Mouse (Mus musculus) cortical plate, adult 2 months (tissue): ENCODE results near the gene Ccl1. TPM values are rescaled to one million over a fixed set of nuclear protein-coding genes. Genes with fewer than 3 reads are reported as not detected.

Experiments used
- H3K27ac ChIP-seq: fragments of 200-500 bp; 2 replicates; pipeline ENCODE4 v1.5.1; 2012; ENCODE audit warnings: low read length, control low read depth, inconsistent platforms; ENCODE audit not compliant: insufficient read depth
- H3K4me1 ChIP-seq: fragments of 200-500 bp; 2 replicates; pipeline ENCODE4 v1.6.1; 2011; ENCODE audit warnings: low read length; ENCODE audit not compliant: control insufficient read depth, insufficient read depth
- H3K4me3 ChIP-seq: fragments of 200-500 bp; 2 replicates; pipeline ENCODE4 v1.5.1; 2011; ENCODE audit warnings: mild to moderate bottlenecking, low read length, control low read depth; ENCODE audit not compliant: insufficient read depth
- CTCF ChIP-seq: fragments of 200-500 bp; IDR thresholded peaks from 2 replicates; pipeline ENCODE4 v1.5.1; 2011; ENCODE audit warnings: mild to moderate bottlenecking, control low read depth, low read length; ENCODE audit not compliant: insufficient read depth; ENCODE audit errors: extremely low read depth
- POLR2A ChIP-seq: fragments of 200-500 bp; IDR thresholded peaks from 2 replicates; pipeline ENCODE4 v1.6.1; 2011; ENCODE audit warnings: mild to moderate bottlenecking, low read length, control low read depth; ENCODE audit not compliant: insufficient read depth; ENCODE audit errors: extremely low read depth
- polyA plus RNA-seq: library from polyadenylated mRNA; depleted of rRNA; stranded (reverse); fragments of >200 nt; gene quantifications from 2 replicates; pipeline ENCODE4 v1.2.3, GENCODE M21; 2012; rRNA removed

Ccl1 gene
- not detected in 2 replicates for polyA plus RNA-seq

DNA sequence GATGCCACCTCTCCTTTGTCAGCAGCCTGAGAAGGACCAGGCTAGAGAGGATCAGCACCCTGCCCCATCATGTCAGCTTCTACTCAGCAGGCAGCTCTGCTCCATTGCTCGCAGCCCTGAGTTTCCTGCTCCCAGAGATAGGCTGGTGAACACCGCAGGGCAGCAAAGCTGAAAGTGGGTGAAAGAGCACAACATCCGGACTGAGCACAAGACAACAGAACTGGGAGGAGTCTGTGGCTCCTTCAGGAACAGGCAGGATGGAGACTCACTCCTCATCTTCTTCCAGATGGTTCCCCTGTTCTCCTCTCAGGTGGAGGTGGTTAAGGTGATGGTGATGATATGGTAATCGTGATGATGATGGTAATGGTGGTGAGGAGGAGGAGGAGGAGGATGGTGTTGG is at the start of gene Ccl1:
Ccl1 (minus strand) TSS at position 101 of the 400 bp plus-strand sequence.
- Histone ChIP-seq H3K27ac (no peak within 1 kb of the TSS), H3K4me1 (no peaks in the 10 kb centered on the region), H3K4me3 (no peak within 1 kb of the TSS)
- TF ChIP-seq CTCF (no peak), POLR2A (no peak)

DNA sequence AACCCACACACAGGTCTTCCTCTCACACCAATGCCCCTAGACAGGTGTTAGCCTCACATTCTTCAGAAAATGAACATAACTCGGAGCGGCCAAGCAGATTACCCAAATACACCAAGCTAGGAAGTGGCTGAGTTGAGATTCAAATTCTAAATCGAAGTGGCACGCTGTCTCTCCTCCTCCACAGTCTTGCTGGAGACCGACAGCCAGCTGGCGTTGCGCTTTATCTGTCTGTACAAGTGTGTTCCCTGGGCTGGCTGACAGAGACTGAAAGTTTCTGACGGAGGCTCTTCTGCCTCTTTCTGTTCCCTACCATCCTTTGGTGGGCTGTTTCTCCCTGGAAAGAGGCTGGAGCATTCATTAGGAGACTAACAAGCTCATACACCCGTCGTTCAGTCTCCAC is 45.5 kb upstream of the Ccl1 start:
- Histone ChIP-seq H3K27ac (no peak overlapping the region), H3K4me3 (no peak overlapping the region), H3K4me1 (no peaks in the 10 kb centered on the region; the same call in 1 of the 2 replicates)
- TF ChIP-seq CTCF (no peak), POLR2A (no peak)

DNA sequence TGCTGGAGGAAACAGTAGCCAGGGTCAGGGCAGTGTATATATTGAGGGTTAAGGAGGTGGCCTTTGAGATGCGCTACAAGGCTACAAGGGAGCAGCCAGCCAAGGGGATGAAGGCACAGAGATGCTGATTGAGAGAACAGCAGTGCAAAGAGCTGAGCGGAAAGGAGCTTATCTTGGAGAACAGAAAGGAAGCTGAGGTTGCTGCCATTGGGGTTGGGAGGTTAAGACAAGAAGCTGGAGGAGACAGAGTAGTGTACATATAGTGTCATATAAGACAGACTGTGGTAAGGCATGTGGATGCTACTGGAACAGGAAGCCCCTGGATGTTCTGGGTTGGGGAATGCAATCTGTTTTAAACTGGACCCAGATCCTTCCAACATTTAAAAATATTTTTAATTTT is 35.4 kb upstream of the Ccl1 start:
- H3K27ac ChIP-seq = no peak overlapping the region
- H3K4me1 ChIP-seq = no peaks in the 10 kb centered on the region
- no peak overlapping the region for H3K4me3 ChIP-seq
- TF ChIP-seq POLR2A = no peak

DNA sequence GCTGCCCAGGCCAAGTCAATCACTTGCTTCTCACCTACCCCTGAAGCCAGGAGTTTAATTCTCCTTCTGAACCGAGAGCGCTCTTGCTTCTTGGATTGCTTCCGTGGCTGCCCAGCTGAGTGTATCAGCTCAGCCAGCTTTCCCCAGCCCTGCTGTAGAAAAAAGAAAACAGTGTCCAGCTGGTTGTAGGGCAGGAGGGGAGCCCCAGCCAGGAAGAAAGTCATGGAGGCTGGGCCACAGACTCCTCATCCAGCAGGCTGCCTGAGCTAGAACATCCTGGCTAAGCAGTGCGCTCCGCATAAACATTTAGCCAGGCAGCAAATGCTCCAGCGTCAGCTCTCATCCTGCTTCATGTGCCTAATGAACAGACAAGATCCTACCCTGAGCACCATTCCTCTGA is 34.9 kb upstream of the Ccl1 start:
- Histone ChIP-seq H3K4me3 (no peak overlapping the region), H3K4me1 (no peaks in the 10 kb centered on the region), H3K27ac (no peak overlapping the region)
- TF ChIP-seq CTCF (no peak), POLR2A (no peak)

DNA sequence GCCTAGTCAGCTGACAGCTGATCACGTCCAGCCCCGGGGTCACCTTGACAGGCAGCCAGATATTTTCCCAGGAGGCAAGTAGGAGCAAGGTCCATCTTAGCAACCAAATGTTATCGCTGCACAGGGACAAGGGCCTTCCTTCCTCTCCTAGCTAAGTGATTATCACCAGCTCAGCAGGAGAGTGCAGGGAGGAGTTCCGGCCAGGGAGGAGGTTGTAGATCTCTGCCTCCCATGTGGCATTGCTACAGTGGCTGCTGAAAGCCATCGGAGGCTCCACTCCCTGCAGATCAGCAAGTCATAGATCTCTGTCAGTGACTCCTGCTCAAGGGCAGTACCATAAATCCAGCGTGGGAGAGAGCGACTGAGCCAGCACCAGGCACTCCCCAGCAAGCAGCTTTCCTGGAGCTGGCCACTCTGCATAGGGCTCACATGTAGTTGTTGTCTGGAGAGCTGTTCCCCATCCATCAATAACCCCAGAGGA is 34.5 kb upstream of the Ccl1 start:
- TF ChIP-seq CTCF = no peak
- TF ChIP-seq POLR2A = no peak
- no peak overlapping the region for H3K27ac ChIP-seq
- no peaks in the 10 kb centered on the region for H3K4me1 ChIP-seq
- H3K4me3 ChIP-seq = no peak overlapping the region

DNA sequence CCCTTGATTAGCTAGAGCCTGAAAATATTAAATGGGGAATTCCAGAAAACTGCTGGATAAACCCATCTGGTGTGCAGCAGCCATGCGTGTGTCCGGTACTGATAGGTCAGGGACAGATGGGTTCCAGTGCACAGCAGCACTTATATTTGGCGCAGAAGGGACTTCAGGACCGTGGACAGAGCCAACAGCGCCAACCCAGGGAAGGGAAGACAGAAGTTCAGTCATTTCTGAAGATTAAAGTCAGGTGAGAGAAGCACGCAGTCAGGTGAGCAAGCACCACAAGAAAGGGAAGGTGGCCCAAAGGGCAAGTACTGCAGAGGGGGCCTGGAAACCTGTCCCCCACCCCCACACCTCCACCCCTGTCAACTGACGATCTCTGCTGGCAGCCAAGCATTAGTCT is 7.7 kb upstream of the Ccl1 start:
- Histone ChIP-seq H3K4me3 (no peak overlapping the region), H3K27ac (no peak overlapping the region), H3K4me1 (no peaks in the 10 kb centered on the region)
- no peak for TF ChIP-seq CTCF
- TF ChIP-seq POLR2A = no peak

DNA sequence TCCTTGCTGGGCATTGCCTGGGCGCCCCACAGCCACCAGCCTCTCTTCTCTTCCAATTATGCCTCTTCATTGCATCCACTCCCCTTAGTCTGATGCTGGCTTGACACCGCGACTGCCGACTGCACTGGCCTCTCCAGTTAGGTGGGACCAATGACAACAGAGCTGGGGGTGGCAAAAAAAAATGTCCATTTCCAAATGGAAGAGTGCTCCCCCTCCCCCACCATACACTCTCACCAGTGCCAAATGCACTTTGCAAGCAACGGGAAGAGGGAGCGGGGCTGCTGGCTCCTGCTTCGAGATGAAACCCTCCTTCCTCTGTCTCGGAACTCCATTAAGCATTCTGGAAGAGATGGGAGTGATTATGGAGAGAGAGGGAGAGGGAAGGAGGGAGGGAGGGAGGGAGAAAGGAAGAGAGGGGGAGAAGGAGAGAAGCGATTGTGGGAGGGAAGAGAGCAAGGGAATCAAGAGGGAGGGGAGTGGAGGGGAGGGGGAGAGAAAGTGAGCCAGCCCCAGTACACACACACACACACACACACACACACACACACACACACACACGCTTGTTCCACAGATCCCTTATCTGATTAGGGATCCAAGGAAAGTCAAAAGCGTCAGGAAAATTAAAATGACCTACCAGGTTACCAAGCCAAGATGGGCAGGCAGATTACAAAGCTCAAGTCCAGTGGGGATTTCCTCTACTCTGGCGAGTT is 5.0 kb upstream of the Ccl1 start:
- Histone ChIP-seq H3K4me3 (no peak overlapping the region), H3K4me1 (no peaks in the 10 kb centered on the region), H3K27ac (no peak overlapping the region)
- TF ChIP-seq POLR2A = no peak
- TF ChIP-seq CTCF = no peak

DNA sequence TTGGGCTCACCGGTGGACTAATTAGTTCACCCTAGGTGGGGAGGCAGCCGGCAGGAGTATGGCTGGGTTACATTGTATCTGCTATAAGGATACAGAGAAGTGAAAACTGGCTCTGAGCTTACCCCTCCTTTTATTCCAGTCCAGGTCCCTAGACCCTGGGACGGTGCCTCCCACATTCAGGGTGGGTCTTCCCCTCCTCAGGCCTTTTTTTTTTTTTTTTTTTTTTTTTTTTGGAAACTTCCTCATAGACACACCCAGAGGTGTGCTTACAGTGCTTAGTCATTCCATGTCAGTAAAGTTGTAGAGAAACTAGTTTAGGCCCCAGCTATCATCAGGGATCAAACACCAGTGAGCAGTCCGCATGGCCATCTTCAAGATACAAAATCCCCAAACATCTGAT is 7.6 kb downstream of the Ccl1 start:
- TF ChIP-seq POLR2A (no peak), CTCF (no peak)
- H3K27ac ChIP-seq = no peak overlapping the region
- no peak overlapping the region for H3K4me3 ChIP-seq
- no peaks in the 10 kb centered on the region for H3K4me1 ChIP-seq

DNA sequence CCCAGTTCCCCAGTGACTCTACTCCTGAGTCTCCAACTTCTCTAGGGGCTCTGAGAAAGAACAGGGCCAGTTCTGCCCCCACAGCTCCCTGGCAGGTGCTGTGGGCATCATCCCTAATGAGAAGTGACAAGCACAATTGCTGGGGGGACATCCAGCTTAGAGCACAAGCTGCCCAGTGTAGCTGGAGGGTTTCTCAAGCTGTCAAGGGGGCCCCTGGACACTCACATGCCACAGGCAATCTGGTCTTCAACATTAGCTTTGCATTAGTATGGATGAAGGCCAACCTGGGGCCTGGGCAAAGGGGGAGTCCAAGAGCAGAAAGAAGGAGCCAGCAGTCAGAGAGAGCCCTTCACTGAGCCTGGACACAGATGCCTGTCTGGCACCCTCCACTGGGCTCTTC is 14.6 kb downstream of the Ccl1 start:
- TF ChIP-seq POLR2A (no peak), CTCF (no peak)

DNA sequence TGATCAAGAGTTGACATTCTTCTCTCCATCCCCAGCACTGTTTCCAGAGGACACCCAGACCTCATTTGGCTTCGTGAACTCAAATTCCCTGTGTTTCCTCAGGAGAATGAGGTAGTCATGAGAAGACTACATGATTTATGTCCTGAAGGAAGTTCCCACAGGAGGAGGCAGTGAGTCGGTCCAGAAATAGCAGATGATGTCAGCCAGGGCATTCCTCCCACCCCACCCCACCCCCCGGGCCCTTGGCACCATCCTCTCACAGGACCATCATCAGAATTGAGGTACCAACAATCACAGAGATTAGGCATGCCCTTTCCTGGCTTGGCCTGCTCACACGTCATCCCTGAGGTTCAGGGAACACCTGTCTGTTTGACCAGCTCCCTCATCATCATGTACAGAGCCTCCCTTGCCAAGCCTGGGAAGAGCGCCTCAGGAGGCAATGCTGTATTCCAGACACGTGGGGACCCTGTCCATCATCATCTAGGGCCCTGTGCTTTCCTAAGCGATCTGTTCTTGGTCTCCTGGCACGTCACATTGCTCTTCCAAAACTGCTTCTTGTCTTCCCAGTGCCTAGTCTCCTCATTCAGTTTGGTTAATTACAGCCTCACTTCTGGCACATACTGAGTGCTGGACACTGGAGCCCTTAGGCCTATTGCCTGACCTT is 31.2 kb downstream of the Ccl1 start:
- Histone ChIP-seq H3K27ac (no peak overlapping the region), H3K4me3 (no peak overlapping the region), H3K4me1 (no peaks in the 10 kb centered on the region)
- TF ChIP-seq POLR2A (no peak), CTCF (no peak)

More for the DNA sequence above, 14.6 kb downstream of the Ccl1 start:
- Histone ChIP-seq H3K27ac (no peak overlapping the region), H3K4me3 (no peak overlapping the region), H3K4me1 (no peaks in the 10 kb centered on the region)
